Mouse (Mus musculus) hindbrain, embryonic 10.5 days (tissue): ENCODE measurements around the gene Mmp9. TPM values are rescaled to one million over a fixed set of nuclear protein-coding genes. Genes with fewer than 3 reads are reported as not detected.

Experiments
- DNase-seq: peaks from one replicate; pipeline ENCODE4 v3.0.0-alpha.2; 2017; ENCODE audit warnings: low spot score
- H3K27ac ChIP-seq: fragments of 300-500 bp; sonication (generic); 2 replicates; pipeline ENCODE4 v1.5.1; 2016; ENCODE audit warnings: mild to moderate bottlenecking, moderate library complexity
- H3K27me3 ChIP-seq: fragments of 300-500 bp; sonication (generic); 2 replicates; pipeline ENCODE4 v1.6.1; 2016; ENCODE audit warnings: mild to moderate bottlenecking; ENCODE audit not compliant: poor library complexity, insufficient read depth, severe bottlenecking
- H3K36me3 ChIP-seq: fragments of 300-500 bp; sonication (generic); 2 replicates; pipeline ENCODE4 v1.6.1; 2016; ENCODE audit warnings: mild to moderate bottlenecking, moderate library complexity
- H3K4me1 ChIP-seq: fragments of 300-500 bp; sonication (generic); replicated peaks from 2 replicates; pipeline ENCODE4 v1.6.1; 2016; ENCODE audit warnings: mild to moderate bottlenecking
- H3K4me3 ChIP-seq: fragments of 300-500 bp; sonication (generic); 2 replicates; pipeline ENCODE4 v1.5.1; 2016; ENCODE audit warnings: mild to moderate bottlenecking, moderate library complexity
- H3K9me3 ChIP-seq: fragments of 300-500 bp; sonication (generic); 2 replicates; pipeline ENCODE4 v1.6.1; 2016; ENCODE audit warnings: mild to moderate bottlenecking, moderate library complexity
- WGBS: fragments of 180-500 bp; shearing (Covaris S2); methylation state at CpG from one replicate; pipeline ENCODE4 v1.1.7; 2016; 5-methylcytosine and 5-hydroxymethylcytosine counted together
- polyA plus RNA-seq: library from polyadenylated mRNA; unstranded; fragments of >200 nt; fragmentation: Nextera tagmentation; extraction: Ambion mirVana; gene quantifications from 2 replicates; pipeline ENCODE4 v1.2.1, GENCODE M21; 2016

Gene Mmp9
- polyA plus RNA-seq = 0.56 and 1.2 TPM in 2 replicates

DNA sequence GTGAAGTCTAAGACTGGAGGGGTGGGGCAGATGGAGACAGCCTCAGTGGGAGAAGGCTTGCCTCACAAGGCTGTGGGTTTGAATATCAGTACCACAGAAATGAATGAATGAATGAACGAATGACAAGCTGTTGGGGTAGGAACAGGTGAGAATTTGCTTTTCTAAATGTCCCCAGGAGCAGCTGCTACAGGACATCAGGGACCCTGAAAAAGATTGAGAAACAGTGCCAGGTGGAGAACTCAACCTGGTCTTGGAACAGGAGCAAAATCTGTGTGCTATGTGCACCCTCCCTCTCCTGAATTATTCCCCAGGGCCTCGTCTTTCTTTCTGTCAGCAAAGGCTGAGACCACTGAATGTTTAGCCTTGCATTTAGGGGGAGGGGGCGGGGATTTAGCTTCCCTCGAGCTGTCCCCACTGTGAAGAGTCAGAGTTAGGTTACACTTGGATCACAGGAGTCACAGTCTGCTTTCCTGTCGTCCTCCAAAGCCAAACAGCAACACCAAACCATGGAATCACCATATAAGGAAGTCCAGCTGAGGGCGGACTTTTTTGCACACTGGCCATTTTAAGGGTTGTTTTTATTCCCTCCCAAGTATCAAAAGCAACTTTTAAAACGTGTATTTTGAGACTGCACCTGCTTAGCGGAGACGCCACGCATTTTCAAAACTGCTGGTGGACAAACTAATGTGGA, at the start of gene Mmp9:
Mmp9 (plus strand) TSS at position 641 of the 691 bp plus-strand sequence.
- peak within 1 kb of the TSS; percentile 44; the same call in 1 of the 2 replicates for H3K4me3 ChIP-seq
- no peaks in the 10 kb centered on the region for H3K36me3 ChIP-seq
- no peak within 1 kb of the TSS for H3K27ac ChIP-seq
- 20% methylated on average over 10 of the region's 10 CpGs for WGBS
- DNase-seq = no peak
- peaks cover 48% of the 10 kb centered on the region for H3K4me1 ChIP-seq
- no peaks in the 10 kb centered on the region for H3K9me3 ChIP-seq
- peaks cover 83% of the 10 kb centered on the region for H3K27me3 ChIP-seq

DNA sequence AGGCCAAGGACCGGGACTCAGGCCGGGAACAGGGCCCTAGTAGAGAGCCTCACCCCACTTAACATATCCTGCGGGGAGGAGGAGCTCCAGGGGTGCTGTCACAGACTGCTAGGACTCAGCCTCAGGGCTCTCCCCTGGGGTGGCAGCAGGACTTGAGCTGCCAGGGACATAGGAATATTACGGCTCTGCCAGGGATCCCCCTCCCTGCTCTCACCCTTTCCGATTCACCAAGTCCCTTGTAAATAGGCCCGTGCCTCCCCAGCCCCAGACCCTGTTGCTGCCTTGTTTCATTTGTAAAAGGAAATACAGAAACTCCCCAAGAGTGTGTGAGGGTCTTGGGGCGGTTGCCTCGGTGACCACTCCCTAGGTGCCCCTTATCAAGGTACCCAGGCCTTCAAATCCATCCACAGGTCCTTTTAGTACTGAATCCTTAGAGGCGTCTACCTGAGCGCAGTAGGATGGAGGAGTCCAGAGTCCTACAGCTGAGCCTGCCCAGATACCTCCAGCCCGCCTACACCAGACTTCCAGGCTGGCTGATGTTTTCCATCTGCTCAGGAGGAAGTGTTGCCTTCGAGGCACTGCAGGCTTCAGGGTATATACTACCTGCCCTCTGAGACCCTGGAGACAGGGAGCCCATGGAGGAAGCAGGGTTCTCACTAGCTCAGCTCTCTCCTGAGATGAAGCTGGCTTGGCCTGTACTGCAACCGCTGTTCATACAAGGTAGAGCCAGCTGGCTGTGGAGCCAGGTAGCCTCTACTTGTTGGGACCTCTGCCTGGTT, 49.3 kb upstream of the Mmp9 start:
- Histone ChIP-seq H3K27me3 (no peaks in the 10 kb centered on the region), H3K27ac (no peak overlapping the region), H3K4me3 (no peak overlapping the region), H3K9me3 (no peaks in the 10 kb centered on the region), H3K36me3 (peaks cover 100% of the 10 kb centered on the region), H3K4me1 (no peaks in the 10 kb centered on the region)
- 87% methylated on average over 13 of the region's 13 CpGs for WGBS
- no peak for DNase-seq

DNA sequence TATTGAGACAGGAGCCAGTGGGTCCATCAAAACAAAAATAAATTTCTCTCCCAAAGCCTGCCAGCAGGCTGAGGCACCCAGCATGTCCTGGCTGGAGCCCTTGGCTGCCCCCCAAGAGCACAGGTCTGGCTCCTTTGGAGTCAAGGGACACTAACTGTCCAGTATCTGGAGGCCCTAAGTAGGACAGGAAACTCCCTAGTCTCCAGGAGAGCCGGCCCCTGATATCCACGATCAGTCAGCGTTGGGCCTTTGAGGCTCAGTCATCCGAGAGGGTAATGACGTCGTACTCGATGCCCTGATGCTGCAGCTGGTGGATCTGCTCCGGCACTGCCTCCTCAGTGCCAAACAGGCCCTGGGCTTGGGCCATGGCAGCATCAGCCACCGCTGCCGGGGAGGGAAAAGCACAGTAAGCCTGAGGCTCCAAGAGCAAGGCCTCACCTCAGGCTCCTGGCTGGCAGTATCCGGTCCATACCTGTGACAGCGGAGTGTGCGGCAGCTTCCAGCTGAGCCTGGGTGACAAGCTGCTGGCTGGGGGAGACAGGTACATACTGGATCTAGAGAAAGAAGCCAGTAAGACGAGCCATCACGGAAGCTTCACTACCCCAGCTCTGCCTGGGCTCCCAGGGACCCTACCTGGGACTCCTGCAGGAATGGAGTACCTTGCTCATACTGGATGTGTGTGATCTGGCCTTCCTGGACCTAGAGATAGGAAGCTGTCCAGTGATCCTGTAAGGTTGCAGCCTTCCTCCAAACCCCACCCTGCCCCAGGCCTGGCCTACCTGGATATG, 48.5 kb upstream of the Mmp9 start:
- H3K4me1 ChIP-seq = no peaks in the 10 kb centered on the region
- no peaks in the 10 kb centered on the region for H3K27me3 ChIP-seq
- no peak overlapping the region for H3K27ac ChIP-seq
- DNase-seq = no peak
- no peak overlapping the region for H3K4me3 ChIP-seq
- 91% methylated on average over 15 of the region's 15 CpGs for WGBS
- H3K9me3 ChIP-seq = no peaks in the 10 kb centered on the region
- H3K36me3 ChIP-seq = peaks cover 100% of the 10 kb centered on the region

DNA sequence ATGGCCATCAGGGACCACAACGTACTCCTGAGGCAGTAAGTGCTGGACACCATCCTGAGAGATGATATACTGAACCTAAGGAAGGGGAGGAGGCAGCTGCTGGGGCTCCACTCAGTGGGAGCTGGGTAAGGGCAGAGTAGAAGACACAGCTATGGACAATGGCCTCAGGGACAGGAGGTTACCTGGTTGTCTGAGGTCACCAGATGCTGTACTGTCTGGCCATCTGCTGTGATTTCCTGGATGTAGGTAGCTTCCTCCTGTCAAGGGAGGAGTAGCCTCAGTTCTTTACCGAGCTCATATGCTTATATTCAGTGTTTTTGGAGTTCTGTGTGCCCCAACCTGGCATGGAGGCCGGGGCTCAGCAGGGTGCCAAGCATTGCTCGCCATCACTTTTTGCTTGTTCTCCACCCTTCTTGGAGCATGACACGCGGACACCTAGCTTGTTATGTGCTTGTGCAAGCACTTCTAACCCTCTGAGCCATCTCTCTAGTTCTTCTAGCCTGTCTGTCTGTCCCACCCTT, 47.8 kb upstream of the Mmp9 start:
- no peaks in the 10 kb centered on the region for H3K4me1 ChIP-seq
- H3K9me3 ChIP-seq = no peaks in the 10 kb centered on the region
- no peak overlapping the region for H3K4me3 ChIP-seq
- H3K36me3 ChIP-seq = peaks cover 100% of the 10 kb centered on the region
- no peak overlapping the region for H3K27ac ChIP-seq
- no peak for DNase-seq
- no peaks in the 10 kb centered on the region for H3K27me3 ChIP-seq
- 92% methylated on average over 6 of the region's 6 CpGs for WGBS

DNA sequence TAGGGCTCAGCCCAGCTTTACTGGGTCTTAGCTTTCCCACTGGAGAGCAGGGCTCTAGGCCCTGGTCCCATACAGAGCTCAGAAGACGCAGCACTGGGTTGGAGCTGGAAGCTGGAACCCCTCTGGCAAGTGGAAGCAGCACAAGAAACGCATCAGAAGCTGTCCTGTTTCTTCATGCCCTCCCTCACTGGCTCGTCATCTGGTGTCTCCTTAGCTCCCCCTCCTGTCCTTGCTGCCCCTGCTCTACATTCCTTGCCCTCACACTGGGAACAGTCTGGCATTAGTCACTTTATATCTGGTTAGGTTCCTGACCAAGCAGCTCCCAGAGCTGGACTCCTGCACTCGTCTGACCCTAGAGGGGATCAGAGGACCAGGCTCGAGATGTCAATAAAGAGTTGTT, 46.5 kb upstream of the Mmp9 start:
- no peaks in the 10 kb centered on the region for H3K27me3 ChIP-seq
- no peak overlapping the region for H3K27ac ChIP-seq
- WGBS = 69% methylated on average over 5 of the region's 5 CpGs
- no peak for DNase-seq
- peaks cover 100% of the 10 kb centered on the region for H3K36me3 ChIP-seq
- no peak overlapping the region for H3K4me3 ChIP-seq
- no peaks in the 10 kb centered on the region for H3K4me1 ChIP-seq
- no peaks in the 10 kb centered on the region for H3K9me3 ChIP-seq

DNA sequence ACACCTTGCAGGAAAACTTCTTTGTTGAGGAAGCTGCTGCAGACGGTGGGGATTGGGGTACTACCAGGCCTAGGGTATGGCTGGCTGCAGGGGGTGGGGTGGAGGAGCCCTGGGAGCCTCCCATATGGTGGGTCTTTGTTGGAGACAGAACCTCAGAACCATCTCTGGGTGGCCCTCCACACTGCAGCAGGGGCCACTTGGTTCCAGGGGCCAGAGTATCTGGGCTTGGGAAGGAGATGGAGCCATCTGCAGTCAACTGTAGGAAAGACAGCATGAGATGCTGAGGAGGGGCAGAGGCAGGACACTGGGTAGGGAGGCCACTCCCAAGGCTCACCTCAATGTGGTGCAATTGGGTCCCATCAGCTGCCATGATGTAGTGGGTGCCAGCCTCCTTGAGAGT, 45.9 kb upstream of the Mmp9 start:
- DNase-seq = no peak
- no peak overlapping the region for H3K4me3 ChIP-seq
- peaks cover 100% of the 10 kb centered on the region for H3K36me3 ChIP-seq
- no peaks in the 10 kb centered on the region for H3K4me1 ChIP-seq
- H3K27ac ChIP-seq = no peak overlapping the region
- H3K9me3 ChIP-seq = no peaks in the 10 kb centered on the region
- WGBS = 82% methylated on average over 1 of the region's 1 CpGs
- H3K27me3 ChIP-seq = no peaks in the 10 kb centered on the region

DNA sequence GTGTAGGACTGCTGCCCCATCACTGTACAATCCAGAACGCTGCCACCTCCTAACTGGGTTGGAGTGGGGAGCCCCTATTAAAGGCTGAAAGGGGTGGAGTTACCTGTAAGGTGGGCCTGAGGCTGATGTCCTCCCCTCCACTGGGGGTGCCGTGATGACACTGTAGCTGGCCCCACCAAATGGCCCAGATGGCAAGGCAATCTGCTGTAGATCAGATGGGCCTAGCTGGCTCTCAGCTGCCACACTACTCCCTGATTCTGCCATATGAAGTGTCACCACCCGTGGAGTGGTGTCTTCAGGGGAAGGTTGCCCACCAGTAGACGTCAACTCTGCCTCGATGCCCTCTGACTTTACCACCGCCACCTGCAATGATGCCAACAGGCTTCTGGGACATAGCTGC, 44.7 kb upstream of the Mmp9 start:
- no peak overlapping the region for H3K4me3 ChIP-seq
- H3K27me3 ChIP-seq = no peaks in the 10 kb centered on the region
- DNase-seq = no peak
- H3K4me1 ChIP-seq = no peaks in the 10 kb centered on the region
- H3K27ac ChIP-seq = no peak overlapping the region
- WGBS = 96% methylated on average over 6 of the region's 6 CpGs
- H3K9me3 ChIP-seq = no peaks in the 10 kb centered on the region
- H3K36me3 ChIP-seq = peaks cover 100% of the 10 kb centered on the region

DNA sequence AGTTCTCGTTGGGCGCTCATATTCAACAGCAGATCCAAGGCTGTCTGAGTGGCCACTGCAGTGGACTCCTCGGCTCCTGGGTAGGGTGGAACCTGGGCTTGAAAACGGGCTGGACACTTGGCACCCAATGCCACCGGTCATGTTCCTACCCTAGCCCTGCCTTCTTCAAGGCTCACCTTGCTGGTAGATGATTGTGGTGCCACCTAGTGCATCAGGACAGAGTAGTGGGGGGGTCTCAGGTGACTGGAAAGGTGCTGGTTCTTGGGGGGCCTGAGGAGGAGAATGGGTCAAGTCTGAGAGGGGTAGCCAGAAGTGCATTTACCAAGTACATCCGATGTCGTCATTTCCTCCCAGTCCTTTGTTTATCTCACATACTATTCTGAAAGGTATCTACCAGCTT, 42.6 kb upstream of the Mmp9 start:
- 94% methylated on average over 7 of the region's 7 CpGs for WGBS
- no peak for DNase-seq

DNA sequence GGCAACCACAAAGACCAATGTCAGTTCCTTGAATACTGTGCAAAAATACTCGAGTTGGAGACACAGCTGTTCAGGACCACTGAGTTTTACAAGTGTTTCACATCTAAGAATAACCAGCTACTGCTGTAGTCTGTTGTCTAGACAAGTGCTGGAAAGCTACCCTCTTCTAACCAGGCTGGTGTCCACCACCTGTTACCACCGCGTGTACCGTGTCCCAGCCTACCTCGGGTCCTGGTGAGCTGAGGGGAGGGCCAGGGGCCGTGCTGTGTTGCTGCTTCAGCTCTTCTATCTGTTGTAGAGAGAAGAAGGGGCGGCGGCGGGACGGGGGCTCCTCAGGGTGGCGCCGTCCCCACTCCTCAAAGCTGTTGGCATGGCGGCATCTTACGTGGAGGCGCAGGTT, 41.5 kb upstream of the Mmp9 start:
- 92% methylated on average over 15 of the region's 15 CpGs for WGBS
- no peak overlapping the region for H3K27ac ChIP-seq
- H3K4me3 ChIP-seq = no peak overlapping the region
- no peaks in the 10 kb centered on the region for H3K27me3 ChIP-seq
- DNase-seq = no peak
- no peaks in the 10 kb centered on the region for H3K9me3 ChIP-seq
- H3K36me3 ChIP-seq = peaks cover 100% of the 10 kb centered on the region
- H3K4me1 ChIP-seq = peaks cover 14% of the 10 kb centered on the region

More for the DNA sequence above, 42.6 kb upstream of the Mmp9 start:
- H3K36me3 ChIP-seq = peaks cover 100% of the 10 kb centered on the region
- H3K4me3 ChIP-seq = no peak overlapping the region
- peaks cover 11% of the 10 kb centered on the region for H3K4me1 ChIP-seq
- no peak overlapping the region for H3K27ac ChIP-seq
- H3K9me3 ChIP-seq = no peaks in the 10 kb centered on the region
- no peaks in the 10 kb centered on the region for H3K27me3 ChIP-seq

DNA sequence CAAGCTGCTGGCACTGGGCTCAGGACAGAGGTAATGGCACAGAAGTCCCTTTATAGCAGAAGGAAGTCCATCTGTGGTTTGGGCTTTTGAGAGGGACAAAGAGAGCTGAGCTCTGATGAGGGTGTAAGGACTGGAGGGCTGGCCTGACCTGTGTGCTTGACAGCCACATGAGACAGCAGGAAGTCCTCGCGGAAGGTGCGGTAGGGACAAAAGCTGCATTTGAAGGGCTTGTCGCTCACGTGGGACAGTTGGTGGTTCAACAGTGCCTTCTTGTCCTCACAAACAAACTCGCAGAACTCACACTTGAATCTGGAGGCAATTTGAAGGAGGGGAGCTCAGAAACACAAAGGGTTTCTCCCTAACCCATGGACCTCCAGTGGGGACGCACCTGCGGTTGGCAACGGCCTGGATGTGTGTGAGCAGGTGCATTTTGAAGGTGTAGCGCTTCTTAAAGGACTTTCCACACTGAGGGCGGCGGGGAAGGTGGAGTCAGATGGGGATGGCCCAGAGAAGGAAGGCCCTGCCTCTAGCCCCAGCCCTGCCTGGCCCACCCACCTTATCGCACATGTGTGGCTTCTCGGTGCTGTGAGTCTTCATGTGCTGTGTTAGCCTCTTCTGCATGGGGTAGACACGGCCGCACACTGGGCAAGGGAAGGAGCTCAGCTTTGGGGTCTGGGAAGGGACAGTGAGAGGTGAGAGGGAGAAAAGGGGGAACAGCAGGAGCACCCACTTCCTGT, 40.7 kb upstream of the Mmp9 start:
- Histone ChIP-seq H3K27me3 (no peaks in the 10 kb centered on the region), H3K4me1 (peaks cover 16% of the 10 kb centered on the region), H3K4me3 (no peak overlapping the region), H3K9me3 (no peaks in the 10 kb centered on the region), H3K36me3 (peaks cover 100% of the 10 kb centered on the region), H3K27ac (no peak overlapping the region)
- WGBS = 90% methylated on average over 16 of the region's 16 CpGs
- DNase-seq = no peak

DNA sequence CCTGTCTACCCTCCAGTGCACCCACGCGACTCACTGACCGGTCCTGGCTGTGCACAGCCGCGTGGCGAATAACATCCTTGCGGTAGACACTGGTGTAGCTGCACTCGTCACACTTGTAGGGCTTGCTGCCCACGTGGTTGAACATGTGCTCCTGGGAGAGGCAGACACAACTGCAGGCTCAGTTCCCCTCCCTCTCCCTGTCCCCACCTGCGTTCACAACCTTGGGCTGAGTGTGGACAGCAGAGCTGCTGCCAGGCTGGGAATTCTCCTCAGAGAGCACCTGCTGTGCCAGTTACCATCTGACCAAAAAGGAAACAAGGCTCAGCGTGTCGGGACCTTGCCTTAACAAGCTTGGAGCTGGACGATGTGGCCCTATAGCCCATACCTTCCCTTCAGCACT, 39.2 kb upstream of the Mmp9 start:
- no peak for DNase-seq
- 92% methylated on average over 13 of the region's 13 CpGs for WGBS
- Histone ChIP-seq H3K27ac (0 out of 2 replicates have a peak overlapping the region, but pooled peaks have one; percentile 17), H3K9me3 (peaks cover 5% of the 10 kb centered on the region), H3K4me1 (peaks cover 16% of the 10 kb centered on the region), H3K4me3 (no peak overlapping the region), H3K36me3 (peaks cover 100% of the 10 kb centered on the region), H3K27me3 (no peaks in the 10 kb centered on the region)

DNA sequence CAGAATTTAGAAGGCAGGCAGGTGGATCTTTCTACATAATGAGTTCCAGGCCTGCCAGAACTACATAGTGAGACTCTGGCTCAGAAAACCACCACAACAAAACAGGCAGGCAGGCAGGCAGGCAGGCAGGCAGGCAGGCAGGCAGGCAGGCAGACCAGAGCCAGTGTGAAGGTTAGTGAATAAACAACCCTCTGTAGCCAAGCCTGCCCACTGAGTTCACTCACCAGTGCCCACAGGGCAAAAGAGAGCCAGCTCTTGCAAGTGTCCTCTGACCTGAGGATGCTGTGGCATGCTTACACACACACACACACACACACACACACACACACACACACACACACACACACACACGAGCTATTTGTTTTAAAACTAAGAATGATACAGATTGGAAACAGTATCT, 37.1 kb upstream of the Mmp9 start:
- Histone ChIP-seq H3K4me3 (no peak overlapping the region), H3K4me1 (peaks cover 16% of the 10 kb centered on the region), H3K9me3 (peaks cover 8% of the 10 kb centered on the region), H3K27ac (no peak overlapping the region), H3K27me3 (no peaks in the 10 kb centered on the region), H3K36me3 (peaks cover 100% of the 10 kb centered on the region)
- no peak for DNase-seq
- WGBS = 65% methylated on average over 1 of the region's 1 CpGs
